Mouse (Mus musculus): ENCODE results near the gene Fzr1. TPM values are rescaled to one million over a fixed set of nuclear protein-coding genes. Genes with fewer than 3 reads are reported as not detected.

Fzr1 gene
- polyA plus RNA-seq, 1 experiment from 2014 or later: 51.4 TPM

GRCm38 (mm10) chr10:81362336-81362949 is 15.9 kb downstream of the Fzr1 start:
- ATAC-seq (ENCODE audit: low FRiP score, low TSS enrichment) (peak; percentile 36), DNase-seq (ENCODE audit: low spot score) (peak; percentile 70)
- Histone ChIP-seq H3K9ac (ENCODE audit: low read length) (peak overlapping the region; percentile 38), H3K4me1 (replicated peaks; ENCODE audit: control insufficient read depth, insufficient read depth) (peaks cover 4% of the 10 kb centered on the region), H3K36me3 (ENCODE audit: control insufficient read depth, insufficient read depth, low read length) (peaks cover 5% of the 10 kb centered on the region; the same call in 1 of the 2 replicates), H3K27ac (replicated peaks) (peak overlapping the region; percentile 82), H3K4me3 (ENCODE audit: low read depth, low read length) (no peak overlapping the region), H3K9me3 (ENCODE audit: control insufficient read depth, low read length) (no peaks in the 10 kb centered on the region), H3K4me2 (replicated peaks; ENCODE audit: low read depth) (peak overlapping the region; percentile 25), H3K27me3 (ENCODE audit: control insufficient read depth, insufficient read depth, low read length) (no peaks in the 10 kb centered on the region)
- TF ChIP-seq EP300 (optimal IDR thresholded peaks at IDR 0.05) (no peak), CTCF (IDR thresholded peaks at IDR 0.05; ENCODE audit: low read depth) (no peak)
- WGBS: 60% methylated on average over 12 of the region's 12 CpGs

DNA sequence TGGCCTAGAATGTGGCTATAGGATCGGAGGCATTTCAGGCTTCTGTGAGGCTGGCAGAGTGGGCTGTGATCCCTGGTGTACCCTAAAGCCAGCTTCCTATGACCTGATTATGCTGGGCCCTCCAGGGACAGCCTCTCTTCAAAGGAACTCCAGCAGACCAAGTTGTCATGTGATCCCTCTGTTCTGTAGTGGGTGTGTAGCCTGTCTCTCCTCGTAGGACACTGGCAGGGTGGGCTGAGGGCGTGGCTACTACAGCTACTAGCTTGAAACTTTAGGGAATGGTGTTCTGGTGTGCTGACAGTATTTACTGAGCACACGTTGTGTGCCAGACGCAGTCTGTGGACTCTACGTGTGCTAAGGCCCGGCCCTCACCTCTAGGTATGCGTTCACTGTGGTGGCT is 17.6 kb downstream of the Fzr1 start:
- no peak for TF ChIP-seq CTCF (IDR thresholded peaks at IDR 0.05; ENCODE audit: low read depth)
- TF ChIP-seq EP300 (optimal IDR thresholded peaks at IDR 0.05): no peak
- DNase-seq (ENCODE audit: low spot score) (no peak), ATAC-seq (ENCODE audit: low FRiP score, low TSS enrichment) (no peak)
- no peak overlapping the region for H3K9ac ChIP-seq (ENCODE audit: low read length)
- H3K27me3 ChIP-seq (ENCODE audit: control insufficient read depth, insufficient read depth, low read length): no peaks in the 10 kb centered on the region
- no peak overlapping the region for H3K27ac ChIP-seq (replicated peaks)
- H3K4me1 ChIP-seq (replicated peaks; ENCODE audit: control insufficient read depth, insufficient read depth): peaks cover 7% of the 10 kb centered on the region
- no peak overlapping the region for H3K4me3 ChIP-seq (ENCODE audit: low read depth, low read length)
- H3K4me2 ChIP-seq (replicated peaks; ENCODE audit: low read depth): no peak overlapping the region
- 56% methylated on average over 8 of the region's 8 CpGs for WGBS
- H3K36me3 ChIP-seq (ENCODE audit: control insufficient read depth, insufficient read depth, low read length): no peaks in the 10 kb centered on the region
- no peaks in the 10 kb centered on the region for H3K9me3 ChIP-seq (ENCODE audit: control insufficient read depth, low read length)

GRCm38 (mm10) chr10:81358841-81359240 is 19.5 kb downstream of the Fzr1 start:
- ATAC-seq (ENCODE audit: low FRiP score, low TSS enrichment) (no peak), DNase-seq (ENCODE audit: low spot score) (no peak)
- peak overlapping the region; percentile 98; the same call in 1 of the 2 replicates for H3K4me2 ChIP-seq (replicated peaks; ENCODE audit: low read depth)
- H3K4me3 ChIP-seq (ENCODE audit: low read depth, low read length): no peak overlapping the region
- no peaks in the 10 kb centered on the region for H3K9me3 ChIP-seq (ENCODE audit: control insufficient read depth, low read length)
- H3K36me3 ChIP-seq (ENCODE audit: control insufficient read depth, insufficient read depth, low read length): no peaks in the 10 kb centered on the region
- TF ChIP-seq CTCF (IDR thresholded peaks at IDR 0.05; ENCODE audit: low read depth) (no peak), EP300 (optimal IDR thresholded peaks at IDR 0.05) (no peak)
- H3K4me1 ChIP-seq (replicated peaks; ENCODE audit: control insufficient read depth, insufficient read depth): peaks cover 4% of the 10 kb centered on the region
- no peaks in the 10 kb centered on the region for H3K27me3 ChIP-seq (ENCODE audit: control insufficient read depth, insufficient read depth, low read length)
- 0 out of 2 replicates have a peak overlapping the region, but pooled peaks have one; percentile 18 for H3K9ac ChIP-seq (ENCODE audit: low read length)
- H3K27ac ChIP-seq (replicated peaks): no peak overlapping the region
- 54% methylated on average over 1 of the region's 1 CpGs for WGBS

- H3K4me3 ChIP-seq (ENCODE audit: low read depth, low read length): peak overlapping the region; percentile 75
- ATAC-seq (ENCODE audit: low FRiP score, low TSS enrichment) (no peak), DNase-seq (ENCODE audit: low spot score) (no peak)
- H3K9ac ChIP-seq (ENCODE audit: low read length): peak overlapping the region; percentile 79
- H3K27ac ChIP-seq (replicated peaks): no peak overlapping the region; the same call in 1 of the 2 replicates
- peaks cover 4% of the 10 kb centered on the region for H3K4me1 ChIP-seq (replicated peaks; ENCODE audit: control insufficient read depth, insufficient read depth)
- H3K9me3 ChIP-seq (ENCODE audit: control insufficient read depth, low read length): no peaks in the 10 kb centered on the region
- H3K36me3 ChIP-seq (ENCODE audit: control insufficient read depth, insufficient read depth, low read length): no peaks in the 10 kb centered on the region
- WGBS: 26% methylated on average over 4 of the region's 4 CpGs
- H3K27me3 ChIP-seq (ENCODE audit: control insufficient read depth, insufficient read depth, low read length): no peaks in the 10 kb centered on the region
- peak overlapping the region; percentile 98 for H3K4me2 ChIP-seq (replicated peaks; ENCODE audit: low read depth)
- no peak for TF ChIP-seq EP300 (optimal IDR thresholded peaks at IDR 0.05)
- TF ChIP-seq CTCF (IDR thresholded peaks at IDR 0.05; ENCODE audit: low read depth): no peak
Measured at GRCm38 (mm10) chr10:81358209-81358608, 20.1 kb downstream of the Fzr1 start.

DNA sequence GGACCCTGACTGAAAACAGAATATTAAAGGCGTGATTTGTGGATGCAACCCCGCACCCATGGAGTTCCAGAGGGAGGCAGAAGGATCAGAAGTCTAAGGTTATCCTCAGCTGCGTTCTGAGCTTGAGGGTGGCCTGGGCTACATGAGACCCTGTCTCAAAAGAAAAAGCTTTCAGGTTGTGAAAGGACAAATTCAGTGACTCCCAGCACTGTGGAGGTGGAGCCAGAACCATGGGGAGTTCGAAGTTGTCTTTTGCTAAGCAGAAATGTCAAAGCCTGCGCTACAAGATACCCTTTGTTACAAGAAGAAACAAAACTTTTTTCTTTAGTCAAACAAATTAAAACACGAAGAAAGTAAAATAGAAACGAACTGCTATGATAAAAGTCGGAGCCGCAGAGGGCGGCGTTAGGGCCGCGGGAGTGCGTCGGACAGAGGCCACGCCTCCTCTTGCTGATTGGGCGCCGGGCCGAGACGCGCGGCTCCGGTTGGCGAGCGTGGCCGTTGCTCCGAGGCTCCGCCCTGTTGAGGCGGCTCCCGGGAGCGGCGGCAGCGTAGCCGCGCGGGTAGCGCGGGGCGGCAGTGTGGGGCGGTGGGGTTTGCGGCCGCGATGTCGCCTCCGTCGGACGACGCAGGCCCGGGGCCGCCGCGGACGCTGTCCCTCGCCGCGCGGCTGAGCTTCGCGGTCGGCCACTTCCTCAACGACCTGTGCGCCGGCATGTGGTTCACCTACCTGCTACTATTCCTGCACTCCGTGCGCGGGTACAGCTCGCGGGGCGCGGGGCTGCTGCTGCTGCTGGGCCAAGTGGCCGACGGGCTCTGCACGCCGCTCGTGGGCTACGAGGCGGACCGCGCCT is 21.1 kb downstream of the Fzr1 start, which contains the start of gene Mfsd12:
Gene Mfsd12, plus strand, starts transcription at position 501 of the 854 bp plus-strand sequence.
- TF ChIP-seq CTCF (IDR thresholded peaks at IDR 0.05; ENCODE audit: low read depth): no peak
- no peak for TF ChIP-seq EP300 (optimal IDR thresholded peaks at IDR 0.05)
- Histone ChIP-seq H3K27ac (replicated peaks) (peak within 1 kb of the TSS; percentile 53), H3K36me3 (ENCODE audit: control insufficient read depth, insufficient read depth, low read length) (no peaks in the 10 kb centered on the region), H3K4me1 (replicated peaks; ENCODE audit: control insufficient read depth, insufficient read depth) (peaks cover 4% of the 10 kb centered on the region), H3K4me3 (ENCODE audit: low read depth, low read length) (peak within 1 kb of the TSS; percentile 75), H3K9me3 (ENCODE audit: control insufficient read depth, low read length) (no peaks in the 10 kb centered on the region), H3K27me3 (ENCODE audit: control insufficient read depth, insufficient read depth, low read length) (no peaks in the 10 kb centered on the region), H3K4me2 (replicated peaks; ENCODE audit: low read depth) (peak within 1 kb of the TSS; percentile 98), H3K9ac (ENCODE audit: low read length) (peak within 1 kb of the TSS; percentile 79)
- 2% methylated on average over 77 of the region's 79 CpGs for WGBS
- peak; percentile 92 for DNase-seq (ENCODE audit: low spot score)
- peak; percentile 79 for ATAC-seq (ENCODE audit: low FRiP score, low TSS enrichment)

All from stomach, postnatal 0 days (tissue).